Mouse (Mus musculus): ENCODE results near the gene Zmiz1. TPM values are rescaled to one million over a fixed set of nuclear protein-coding genes. Genes with fewer than 3 reads are reported as not detected.

Zmiz1 gene
- polyA plus RNA-seq, 1 experiment from 2014 or later: 77.3 TPM

DNA sequence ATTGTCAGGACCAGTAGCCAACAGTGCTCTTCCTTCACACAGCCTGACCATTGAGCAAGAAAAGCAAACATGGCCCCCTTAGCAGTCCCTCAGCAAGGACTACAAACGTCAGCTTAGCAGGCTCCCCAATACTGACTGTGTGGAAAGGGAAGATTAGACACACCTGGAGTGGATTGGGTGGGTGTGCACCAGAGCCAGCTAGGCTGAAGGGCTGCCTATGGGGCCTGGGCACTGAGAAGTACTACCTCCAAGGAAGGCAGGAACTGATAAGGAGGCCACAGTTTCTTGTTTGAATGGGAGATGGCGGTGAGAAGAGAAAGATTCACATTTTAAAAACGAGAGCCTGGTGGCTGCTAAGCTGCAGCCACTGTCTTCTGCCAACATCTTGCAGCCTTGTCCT is 208.6 kb downstream of the Zmiz1 start:
- peak overlapping the region; percentile 36; the same call in 1 of the 2 replicates for H3K27ac ChIP-seq

DNA sequence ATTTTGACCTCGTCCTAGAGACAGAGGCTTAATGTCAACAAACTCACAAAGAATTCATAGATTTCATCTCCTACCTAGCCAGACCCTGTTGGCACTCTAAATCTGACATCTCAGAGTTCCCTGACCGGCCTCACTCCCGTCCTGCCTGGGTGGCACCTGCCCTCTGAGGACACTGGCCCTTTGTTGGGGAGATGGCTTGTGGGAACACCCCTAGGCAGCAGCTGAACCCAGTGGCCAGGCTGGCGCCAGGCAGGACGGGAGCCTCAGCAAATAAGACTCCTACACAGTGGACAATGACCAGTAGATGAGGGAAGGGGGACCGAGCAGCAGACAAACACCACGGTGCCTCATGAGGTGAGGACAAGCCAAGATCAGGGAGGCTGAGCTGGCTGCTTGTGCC is 220.6 kb downstream of the Zmiz1 start:
- no peak overlapping the region for H3K9ac ChIP-seq
- no peak overlapping the region for H3K4me2 ChIP-seq
- H3K27me3 ChIP-seq (replicated peaks): no peaks in the 10 kb centered on the region
- H3K36me3 ChIP-seq (replicated peaks): no peaks in the 10 kb centered on the region
- H3K9me3 ChIP-seq: no peaks in the 10 kb centered on the region
- no peak overlapping the region for H3K27ac ChIP-seq
- ATAC-seq (replicated peaks): no peak
- WGBS: 78% methylated on average over 7 of the region's 7 CpGs
- H3K4me3 ChIP-seq: no peak overlapping the region
- H3K4me1 ChIP-seq: no peaks in the 10 kb centered on the region

More for the DNA sequence above, 208.6 kb downstream of the Zmiz1 start:
- H3K36me3 ChIP-seq (replicated peaks): peaks cover 8% of the 10 kb centered on the region; the same call in 1 of the 2 replicates
- H3K4me1 ChIP-seq: no peaks in the 10 kb centered on the region
- no peak overlapping the region for H3K4me2 ChIP-seq
- no peaks in the 10 kb centered on the region for H3K27me3 ChIP-seq (replicated peaks)
- ATAC-seq (replicated peaks): no peak
- 83% methylated on average over 3 of the region's 3 CpGs for WGBS
- H3K4me3 ChIP-seq: no peak overlapping the region
- no peaks in the 10 kb centered on the region for H3K9me3 ChIP-seq
- H3K9ac ChIP-seq: no peak overlapping the region

GRCm38 (mm10) chr14:25682020-25682419 is 223.0 kb downstream of the Zmiz1 start:
- Histone ChIP-seq H3K27me3 (replicated peaks) (no peaks in the 10 kb centered on the region), H3K36me3 (replicated peaks) (no peaks in the 10 kb centered on the region), H3K27ac (no peak overlapping the region), H3K9ac (no peak overlapping the region), H3K4me3 (no peak overlapping the region), H3K9me3 (no peaks in the 10 kb centered on the region), H3K4me1 (no peaks in the 10 kb centered on the region), H3K4me2 (no peak overlapping the region)
- WGBS: 74% methylated on average over 6 of the region's 6 CpGs
- ATAC-seq (replicated peaks): no peak

DNA sequence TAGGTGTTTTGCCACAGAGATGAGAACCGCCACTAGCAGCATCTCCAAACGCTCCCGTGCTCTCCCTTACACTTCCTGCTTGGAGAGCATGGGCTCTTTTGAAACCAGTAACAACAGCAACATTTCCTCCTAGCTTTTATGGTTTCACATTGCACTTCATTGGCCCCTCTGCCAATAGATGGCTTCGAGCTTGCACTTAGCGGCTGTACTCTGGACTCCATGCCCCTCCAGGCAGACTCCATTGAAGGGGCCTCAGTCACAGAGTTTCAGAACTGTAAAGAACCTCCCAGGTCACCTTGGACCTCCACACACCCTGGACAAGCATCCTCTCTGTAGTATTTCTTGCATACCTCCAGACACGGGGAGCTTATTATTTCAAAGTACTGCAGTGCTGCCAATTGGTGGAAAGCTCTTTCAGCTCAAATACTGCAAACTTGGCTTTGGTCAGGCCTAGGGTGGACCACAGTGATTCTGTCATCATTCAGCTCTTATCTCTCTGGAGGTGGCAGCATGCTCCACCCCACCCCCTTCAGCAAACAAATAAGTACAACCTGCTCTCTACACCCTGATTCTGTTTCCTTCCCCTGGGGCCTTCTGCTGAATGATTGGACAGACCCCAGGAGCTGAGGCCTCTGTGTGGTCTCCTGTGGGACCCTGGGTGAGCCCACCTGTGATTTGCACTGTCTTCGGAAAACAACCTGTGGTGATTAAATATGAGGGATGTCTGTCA is 227.4 kb downstream of the Zmiz1 start:
- H3K4me3 ChIP-seq: no peak overlapping the region
- no peak overlapping the region for H3K27ac ChIP-seq
- no peaks in the 10 kb centered on the region for H3K36me3 ChIP-seq (replicated peaks)
- WGBS: 84% methylated on average over 7 of the region's 7 CpGs
- ATAC-seq (replicated peaks): no peak
- H3K4me2 ChIP-seq: no peak overlapping the region
- H3K27me3 ChIP-seq (replicated peaks): no peaks in the 10 kb centered on the region
- H3K9me3 ChIP-seq: no peaks in the 10 kb centered on the region
- no peaks in the 10 kb centered on the region for H3K4me1 ChIP-seq
- H3K9ac ChIP-seq: no peak overlapping the region

DNA sequence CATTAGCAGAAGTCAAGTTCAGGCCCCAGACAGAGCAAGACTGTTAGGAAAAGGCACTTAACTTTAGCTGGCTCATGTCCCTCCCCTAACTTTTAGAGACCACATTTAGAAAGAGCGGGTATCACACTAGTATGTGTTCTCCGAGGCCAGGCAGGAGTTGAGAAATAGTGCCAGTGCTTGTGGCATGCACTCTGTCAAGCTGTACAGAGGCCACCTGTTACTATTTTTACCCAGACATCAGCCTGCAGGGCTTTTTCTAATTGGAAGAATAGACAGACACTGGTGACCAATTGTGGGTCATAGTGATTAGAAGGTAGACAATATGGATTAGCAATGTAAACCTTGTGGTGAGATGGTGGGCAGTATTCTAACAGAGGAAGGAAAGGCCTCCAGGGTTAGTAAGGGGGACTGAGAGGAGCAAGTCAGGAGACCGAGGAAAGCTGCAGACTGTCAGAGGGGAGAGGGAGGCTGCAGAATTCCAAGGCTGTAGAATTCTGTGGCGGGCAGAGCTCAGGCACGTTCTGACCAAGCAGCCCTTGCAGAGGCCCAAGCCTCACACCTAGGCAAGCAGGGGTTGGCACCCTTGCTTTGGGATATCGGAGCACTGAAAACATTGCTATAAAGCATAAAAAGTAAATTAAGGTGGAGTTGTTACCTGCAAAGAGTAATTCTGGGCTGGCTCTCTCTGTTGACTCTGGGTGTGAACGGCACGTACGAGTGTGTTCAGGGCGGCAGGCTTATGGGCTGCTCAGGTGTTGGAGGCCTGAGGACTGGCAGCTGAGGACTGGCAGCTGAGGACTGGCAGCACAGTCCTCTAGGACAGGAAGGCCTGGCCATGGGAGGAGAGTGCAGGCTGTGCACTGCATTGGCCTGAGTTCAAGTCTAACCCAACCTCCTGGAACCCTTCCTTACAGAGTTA is 228.3 kb downstream of the Zmiz1 start:
- no peaks in the 10 kb centered on the region for H3K27me3 ChIP-seq (replicated peaks)
- H3K27ac ChIP-seq: no peak overlapping the region
- no peak for ATAC-seq (replicated peaks)
- WGBS: 81% methylated on average over 10 of the region's 10 CpGs
- no peak overlapping the region for H3K4me3 ChIP-seq
- H3K9me3 ChIP-seq: no peaks in the 10 kb centered on the region
- no peak overlapping the region for H3K4me2 ChIP-seq
- no peak overlapping the region for H3K9ac ChIP-seq
- no peaks in the 10 kb centered on the region for H3K36me3 ChIP-seq (replicated peaks)
- no peaks in the 10 kb centered on the region for H3K4me1 ChIP-seq

- H3K9ac ChIP-seq: peak overlapping the region; percentile 75; the same call in 1 of the 2 replicates
- peak overlapping the region; percentile 83 for H3K4me2 ChIP-seq
- peaks cover 8% of the 10 kb centered on the region; the same call in 1 of the 2 replicates for H3K36me3 ChIP-seq (replicated peaks)
- peak; percentile 46 for ATAC-seq (replicated peaks)
- H3K27ac ChIP-seq: peak overlapping the region; percentile 71
- peaks cover 26% of the 10 kb centered on the region for H3K4me1 ChIP-seq
- H3K27me3 ChIP-seq (replicated peaks): no peaks in the 10 kb centered on the region
- H3K9me3 ChIP-seq: no peaks in the 10 kb centered on the region
- 63% methylated on average over 6 of the region's 6 CpGs for WGBS
- peak overlapping the region; percentile 78 for H3K4me3 ChIP-seq
Measured at GRCm38 (mm10) chr14:25693271-25693887, 234.4 kb downstream of the Zmiz1 start.

DNA sequence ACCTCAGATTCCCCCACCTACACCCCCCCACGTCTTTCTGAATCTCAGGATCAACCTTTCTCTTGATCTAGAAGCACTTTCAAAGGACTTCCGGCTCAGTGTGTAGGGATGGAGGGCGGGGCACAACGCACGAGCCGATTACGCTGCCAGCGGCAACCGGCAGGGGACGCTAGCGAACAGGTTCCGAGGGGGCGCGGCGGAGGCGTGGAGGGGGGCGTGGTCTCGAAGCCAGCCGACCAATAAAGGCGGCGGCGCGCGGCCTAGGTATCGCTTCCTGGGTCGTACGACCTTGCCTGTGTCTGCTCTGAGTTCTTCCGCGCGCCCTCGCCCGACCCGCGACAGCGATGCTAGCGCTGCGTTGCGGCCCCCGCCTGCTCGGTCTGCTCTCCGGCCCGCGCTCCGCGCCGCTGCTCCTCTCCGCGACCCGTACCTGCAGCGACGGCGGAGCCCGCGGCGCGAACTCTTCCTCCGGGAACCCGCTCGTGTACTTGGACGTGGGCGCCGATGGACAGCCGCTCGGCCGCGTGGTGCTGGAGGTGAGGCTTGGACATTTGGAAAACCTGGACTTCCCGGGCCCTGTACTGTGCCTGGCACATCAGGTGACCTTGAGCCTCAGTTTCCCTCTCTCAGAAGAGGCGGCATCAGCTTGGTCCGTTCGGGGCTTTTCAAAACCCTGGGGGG is 235.0 kb downstream of the Zmiz1 start, which contains the start of gene Ppif:
Gene Ppif, plus strand, starts transcription at position 267 of the 681 bp plus-strand sequence.
- Histone ChIP-seq H3K27me3 (replicated peaks) (no peaks in the 10 kb centered on the region), H3K4me1 (peaks cover 26% of the 10 kb centered on the region), H3K36me3 (replicated peaks) (peaks cover 13% of the 10 kb centered on the region; the same call in 1 of the 2 replicates), H3K9me3 (no peaks in the 10 kb centered on the region), H3K9ac (peak within 1 kb of the TSS; percentile 75), H3K27ac (peak within 1 kb of the TSS; percentile 71), H3K4me3 (peak within 1 kb of the TSS; percentile 78), H3K4me2 (peak within 1 kb of the TSS; percentile 83)
- peak; percentile 94 for ATAC-seq (replicated peaks)
- 0% methylated on average over 67 of the region's 70 CpGs for WGBS

GRCm38 (mm10) chr14:25694569-25694897 is 235.5 kb downstream of the Zmiz1 start:
- peak; percentile 44 for ATAC-seq (replicated peaks)
- no peaks in the 10 kb centered on the region for H3K27me3 ChIP-seq (replicated peaks)
- 2% methylated on average over 10 of the region's 10 CpGs for WGBS
- peaks cover 26% of the 10 kb centered on the region for H3K4me1 ChIP-seq
- H3K27ac ChIP-seq: no peak overlapping the region; the same call in 1 of the 2 replicates
- peak overlapping the region; percentile 78 for H3K4me3 ChIP-seq
- no peaks in the 10 kb centered on the region for H3K9me3 ChIP-seq
- H3K4me2 ChIP-seq: peak overlapping the region; percentile 83
- H3K36me3 ChIP-seq (replicated peaks): peaks cover 18% of the 10 kb centered on the region; the same call in 1 of the 2 replicates
- H3K9ac ChIP-seq: peak overlapping the region; percentile 75

GRCm38 (mm10) chr14:25695059-25695458 is 236.1 kb downstream of the Zmiz1 start:
- Histone ChIP-seq H3K9ac (peak overlapping the region; percentile 17; the same call in 1 of the 2 replicates), H3K27me3 (replicated peaks) (no peaks in the 10 kb centered on the region), H3K27ac (no peak overlapping the region), H3K9me3 (no peaks in the 10 kb centered on the region), H3K4me2 (peak overlapping the region; percentile 83), H3K4me3 (peak overlapping the region; percentile 78), H3K36me3 (replicated peaks) (peaks cover 23% of the 10 kb centered on the region; the same call in 1 of the 2 replicates), H3K4me1 (peaks cover 26% of the 10 kb centered on the region)
- 74% methylated on average over 6 of the region's 6 CpGs for WGBS
- no peak for ATAC-seq (replicated peaks)

DNA sequence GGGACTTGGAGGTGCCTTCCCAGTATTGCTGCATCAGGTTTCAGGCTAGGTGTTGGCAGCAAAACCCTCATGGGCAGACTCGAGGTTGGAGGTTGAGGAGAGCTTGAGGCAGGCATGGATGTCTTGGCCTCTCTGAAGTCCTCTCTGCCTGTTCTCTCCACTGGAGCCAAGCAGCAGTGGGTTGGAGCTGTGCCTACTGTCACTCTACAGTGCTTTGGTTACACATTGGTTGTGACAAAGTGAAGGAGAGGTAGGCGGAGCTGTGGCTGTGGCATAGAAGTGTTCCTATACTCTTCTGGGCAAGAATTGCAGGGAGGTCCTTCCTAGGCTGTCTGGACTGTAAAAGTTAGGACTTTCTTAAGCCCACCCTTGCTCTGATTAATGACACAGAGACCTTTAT is 237.4 kb downstream of the Zmiz1 start:
- Histone ChIP-seq H3K27ac (no peak overlapping the region), H3K4me2 (no peak overlapping the region), H3K4me3 (no peak overlapping the region), H3K9ac (no peak overlapping the region), H3K4me1 (peaks cover 26% of the 10 kb centered on the region), H3K27me3 (replicated peaks) (no peaks in the 10 kb centered on the region), H3K9me3 (no peaks in the 10 kb centered on the region), H3K36me3 (replicated peaks) (peaks cover 24% of the 10 kb centered on the region; the same call in 1 of the 2 replicates)
- WGBS: 82% methylated on average over 2 of the region's 2 CpGs
- no peak for ATAC-seq (replicated peaks)

DNA sequence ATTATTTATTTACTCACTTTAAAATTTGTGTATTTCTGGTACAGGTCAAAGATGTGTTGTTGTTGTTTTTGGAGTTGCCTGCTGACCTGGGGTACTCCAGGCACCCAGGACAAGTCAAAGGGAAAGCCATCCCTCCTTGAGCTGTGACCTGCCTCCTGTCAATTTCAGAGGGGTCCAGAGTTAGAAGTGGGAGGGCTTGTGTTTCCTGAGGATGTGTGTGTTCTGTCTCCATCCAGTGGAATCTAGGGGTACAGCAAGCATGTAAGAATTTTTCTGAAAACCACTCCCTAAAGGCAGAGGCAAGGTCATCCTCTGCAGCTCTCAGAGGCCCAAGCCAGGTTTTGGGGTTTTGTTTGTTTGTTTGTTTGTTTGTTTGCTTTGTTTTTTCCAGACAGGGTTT is 243.0 kb downstream of the Zmiz1 start:
- H3K9me3 ChIP-seq: no peaks in the 10 kb centered on the region
- ATAC-seq (replicated peaks): no peak; the same call in 1 of the 2 replicates
- no peak overlapping the region for H3K4me3 ChIP-seq

More for the DNA sequence above, 243.0 kb downstream of the Zmiz1 start:
- H3K27ac ChIP-seq: no peak overlapping the region
- no peaks in the 10 kb centered on the region for H3K4me1 ChIP-seq
- no peak overlapping the region for H3K9ac ChIP-seq
- no peaks in the 10 kb centered on the region for H3K27me3 ChIP-seq (replicated peaks)
- peaks cover 24% of the 10 kb centered on the region; the same call in 1 of the 2 replicates for H3K36me3 ChIP-seq (replicated peaks)
- H3K4me2 ChIP-seq: no peak overlapping the region
